Mouse (Mus musculus) myocyte (in vitro differentiated cells): ENCODE data around the gene Pnmal2. TPM values are rescaled to one million over a fixed set of nuclear protein-coding genes. Genes with fewer than 3 reads are reported as not detected.

Source experiments
- H3K27me3 ChIP-seq: one replicate; pipeline ENCODE4 v1.6.1; 2011; ENCODE audit not compliant: control insufficient read depth, insufficient read depth, insufficient read length
- H3K36me3 ChIP-seq: one replicate; pipeline ENCODE4 v1.6.1; 2011; ENCODE audit not compliant: control insufficient read depth, insufficient read depth
- H3K4me2 ChIP-seq: one replicate; pipeline ENCODE4 v1.6.1; 2011; ENCODE audit warnings: low read depth, control low read depth
- H3K4me3 ChIP-seq: one replicate; pipeline ENCODE4 v1.5.1; 2011; ENCODE audit warnings: mild to moderate bottlenecking, control low read depth, moderate library complexity
- H3K79me2 ChIP-seq: one replicate; pipeline ENCODE4 v1.6.1; 2011; ENCODE audit not compliant: control insufficient read depth, insufficient read depth
- H3ac ChIP-seq: one replicate; pipeline ENCODE4 v1.6.1; 2011; ENCODE audit not compliant: control insufficient read depth, insufficient read length
- CEBPB ChIP-seq: IDR thresholded peaks from 2 replicates; pipeline ENCODE4 v1.6.1; 2011; ENCODE audit warnings: mild to moderate bottlenecking, moderate library complexity; ENCODE audit not compliant: poor library complexity, insufficient read depth, severe bottlenecking
- E2F4 ChIP-seq: IDR thresholded peaks from one replicate; pipeline ENCODE4 v1.6.1; 2011; ENCODE audit warnings: mild to moderate bottlenecking, control low read depth, moderate library complexity; ENCODE audit not compliant: insufficient read depth
- MAX ChIP-seq: IDR thresholded peaks from one replicate; pipeline ENCODE4 v1.6.1; 2011; ENCODE audit warnings: low read depth, mild to moderate bottlenecking, control low read depth
- MYOD1 ChIP-seq, 3 experiments: IDR thresholded peaks; one replicate each; pipeline ENCODE4 v1.6.1; 2011; ENCODE audit warnings: control low read depth in 2 of 3, low read depth in 2 of 3, mild to moderate bottlenecking in 2 of 3, moderate library complexity in 1 of 3; ENCODE audit not compliant: insufficient read length in 2 of 3, control insufficient read depth in 1 of 3
- MYOG ChIP-seq, 3 experiments: IDR thresholded peaks; one replicate each; pipeline ENCODE4 v1.6.1; 2011; ENCODE audit warnings: control low read depth in 2 of 3, low read depth in 2 of 3, mild to moderate bottlenecking in 2 of 3; ENCODE audit not compliant: insufficient read length in 2 of 3, control insufficient read depth in 1 of 3, insufficient read depth in 1 of 3
- POLR2A ChIP-seq: IDR thresholded peaks from one replicate; pipeline ENCODE4 v1.6.1; 2011; ENCODE audit warnings: low read depth, mild to moderate bottlenecking, control low read depth, moderate library complexity; ENCODE audit not compliant: insufficient read length
- POLR2AphosphoS2 ChIP-seq: IDR thresholded peaks from one replicate; pipeline ENCODE4 v1.6.1; 2011; ENCODE audit warnings: low read depth, control low read depth; ENCODE audit not compliant: insufficient read length
- REST ChIP-seq: IDR thresholded peaks from one replicate; pipeline ENCODE4 v1.6.1; 2011; ENCODE audit warnings: mild to moderate bottlenecking, control low read depth, moderate library complexity; ENCODE audit not compliant: insufficient read depth, insufficient read length
- SRF ChIP-seq: IDR thresholded peaks from one replicate; pipeline ENCODE4 v1.6.1; 2011; ENCODE audit warnings: low read depth; ENCODE audit not compliant: control insufficient read depth, insufficient read length
- TCF12 ChIP-seq: IDR thresholded peaks from one replicate; pipeline ENCODE4 v1.6.1; 2011; ENCODE audit warnings: mild to moderate bottlenecking, control low read depth; ENCODE audit not compliant: poor library complexity, insufficient read depth, severe bottlenecking
- TCF3 ChIP-seq: IDR thresholded peaks from one replicate; pipeline ENCODE4 v1.6.1; 2011; ENCODE audit warnings: low read depth, control low read depth; ENCODE audit not compliant: insufficient read length
- USF1 ChIP-seq: IDR thresholded peaks from one replicate; pipeline ENCODE4 v1.6.1; 2011; ENCODE audit warnings: low read depth, mild to moderate bottlenecking, control low read depth, moderate library complexity
- polyA plus RNA-seq: library from polyadenylated mRNA; unstranded; fragments of >200 nt; fragmentation: generic; extraction: Trizol; gene quantifications from one replicate; pipeline ENCODE4 v1.2.1, GENCODE M21; 2012; ENCODE audit warnings: missing spikeins

Pnmal2 gene
- polyA plus RNA-seq, 1 experiment: 44.4 TPM

DNA sequence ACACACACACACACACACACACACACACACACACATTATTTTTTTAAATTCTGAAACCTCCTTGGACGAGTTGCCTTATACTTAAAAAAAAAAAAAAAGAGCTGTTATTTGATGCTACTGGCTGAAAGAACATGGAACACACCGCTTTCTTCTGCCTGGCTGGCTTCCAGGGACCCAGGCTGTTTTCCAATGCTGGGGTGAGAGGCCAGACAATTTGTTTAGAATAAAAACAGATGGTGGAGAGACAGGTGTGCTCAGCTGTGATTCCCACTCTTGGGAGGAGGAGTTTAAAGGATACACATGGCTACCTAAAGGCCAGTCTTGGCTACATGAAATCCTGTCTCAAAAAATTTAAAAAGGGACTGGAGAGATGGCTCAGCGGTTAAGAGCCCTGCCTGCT lies 43.9 kb downstream of the Pnmal2 start:
- H3K36me3 ChIP-seq: no peaks in the 10 kb centered on the region
- no peak overlapping the region for H3K4me2 ChIP-seq
- no peaks in the 10 kb centered on the region for H3K79me2 ChIP-seq
- no peaks in the 10 kb centered on the region for H3K27me3 ChIP-seq
- TF ChIP-seq MYOD1 (IDR thresholded peaks at IDR 0.05; ENCODE audit: control insufficient read depth in 1 of 3, insufficient read length in 2 of 3, low read depth in 2 of 3) (peak in 2 of 3 experiments; percentile 69 to 70), MAX (no peak), E2F4 (no peak), USF1 (no peak), POLR2AphosphoS2 (no peak), REST (no peak), TCF3 (peak; percentile 23), MYOG (IDR thresholded peaks at IDR 0.05; ENCODE audit: control insufficient read depth in 1 of 3, insufficient read depth in 1 of 3, insufficient read length in 2 of 3, low read depth in 2 of 3) (peak in 1 of 3 experiments; percentile 50), TCF12 (peak; percentile 48), SRF (no peak), CEBPB (no peak), POLR2A (no peak)
- no peak overlapping the region for H3ac ChIP-seq
- no peak overlapping the region for H3K4me3 ChIP-seq

DNA sequence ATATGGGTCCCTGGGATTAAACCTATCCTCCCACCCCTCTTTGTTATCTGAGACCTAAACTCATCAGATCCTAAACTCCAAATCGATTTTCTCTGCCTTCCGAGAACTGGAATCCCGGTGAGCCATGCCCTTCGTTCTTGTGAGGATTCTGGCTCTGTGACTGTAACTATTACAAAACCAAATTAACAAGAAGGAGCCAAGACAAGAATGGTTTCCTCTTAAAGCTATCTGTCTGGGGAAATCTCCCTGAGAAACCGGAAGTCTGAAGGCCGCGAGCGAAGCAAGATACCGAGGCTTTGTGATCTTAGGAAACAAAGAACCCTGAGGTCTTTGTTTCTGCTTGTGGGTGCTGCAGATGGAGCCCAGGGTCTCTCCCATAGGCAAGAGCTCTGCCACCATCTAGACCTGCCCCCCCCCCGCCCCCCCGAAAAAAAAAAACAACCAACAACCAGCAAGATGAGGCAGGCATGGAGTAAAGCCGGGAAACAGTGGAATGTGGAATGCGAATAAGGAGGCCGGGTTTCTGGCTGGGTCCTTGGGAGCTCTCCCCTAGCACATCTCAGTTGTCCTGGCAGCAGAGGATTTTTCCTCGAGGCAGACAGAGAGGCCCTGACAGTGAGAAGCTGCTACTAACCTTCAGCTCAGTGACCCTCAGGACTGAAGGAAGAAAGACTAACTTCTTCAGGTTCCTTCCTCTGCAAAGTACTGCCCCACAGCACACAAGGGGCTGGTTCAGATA lies 45.7 kb downstream of the Pnmal2 start:
- no peak overlapping the region for H3K4me2 ChIP-seq
- no peak for TF ChIP-seq POLR2AphosphoS2
- TF ChIP-seq CEBPB: no peak
- no peak for TF ChIP-seq MAX
- TF ChIP-seq REST: no peak
- no peak for TF ChIP-seq TCF3
- no peak for TF ChIP-seq USF1
- no peak for TF ChIP-seq MYOG (IDR thresholded peaks at IDR 0.05; ENCODE audit: control insufficient read depth in 1 of 3, insufficient read depth in 1 of 3, insufficient read length in 2 of 3, low read depth in 2 of 3)
- TF ChIP-seq SRF: no peak
- no peak for TF ChIP-seq E2F4
- TF ChIP-seq POLR2A: no peak
- TF ChIP-seq TCF12: no peak
- no peak for TF ChIP-seq MYOD1 (IDR thresholded peaks at IDR 0.05; ENCODE audit: control insufficient read depth in 1 of 3, insufficient read length in 2 of 3, low read depth in 2 of 3)

DNA sequence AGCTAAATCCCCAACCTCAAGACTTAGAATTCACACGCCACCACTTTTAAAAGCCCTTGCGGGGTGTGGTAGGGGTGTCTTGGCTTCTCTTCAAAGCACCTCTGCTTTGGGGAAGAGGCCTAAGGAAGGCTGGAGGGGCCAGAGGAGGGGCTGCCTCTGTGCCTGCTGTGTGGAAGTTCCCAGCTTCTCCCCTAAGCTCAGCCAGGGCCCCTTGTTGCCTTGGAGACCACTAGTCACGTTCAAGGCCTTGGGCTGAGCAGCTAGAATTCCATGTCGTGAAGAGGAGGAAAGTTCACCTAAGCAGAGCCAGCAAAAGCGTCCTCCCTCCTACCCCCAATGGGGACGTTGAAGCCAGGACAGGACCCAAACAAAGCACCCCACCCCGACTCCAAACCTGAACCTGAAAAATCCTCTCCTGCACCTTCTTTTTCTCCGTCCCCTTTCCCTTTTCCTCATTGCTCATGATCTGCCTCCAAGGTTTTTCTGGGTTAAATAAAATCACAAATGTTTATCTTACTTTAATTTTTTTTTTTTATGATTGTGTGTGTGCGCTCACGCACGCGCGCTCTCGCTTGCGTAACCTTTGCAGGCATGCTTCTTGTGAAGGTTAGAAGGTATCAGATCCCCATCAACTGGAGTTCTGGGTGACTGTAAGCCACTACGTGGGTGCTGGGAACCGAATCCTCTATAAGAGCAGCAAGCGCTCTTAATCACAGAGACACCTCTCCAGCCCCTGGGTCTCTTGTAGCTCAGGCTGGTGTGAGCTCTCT lies 47.4 kb downstream of the Pnmal2 start:
- no peak overlapping the region for H3ac ChIP-seq
- peaks cover 16% of the 10 kb centered on the region for H3K79me2 ChIP-seq
- H3K4me2 ChIP-seq: no peak overlapping the region
- no peak overlapping the region for H3K4me3 ChIP-seq
- no peaks in the 10 kb centered on the region for H3K36me3 ChIP-seq
- no peak for TF ChIP-seq USF1
- no peak for TF ChIP-seq TCF3
- no peak for TF ChIP-seq REST
- TF ChIP-seq MYOG (IDR thresholded peaks at IDR 0.05; ENCODE audit: control insufficient read depth in 1 of 3, insufficient read depth in 1 of 3, insufficient read length in 2 of 3, low read depth in 2 of 3): no peak
- TF ChIP-seq MAX: no peak
- TF ChIP-seq POLR2A: no peak
- no peak for TF ChIP-seq TCF12
- TF ChIP-seq SRF: no peak
- TF ChIP-seq CEBPB: no peak
- no peak for TF ChIP-seq E2F4
- no peak for TF ChIP-seq MYOD1 (IDR thresholded peaks at IDR 0.05; ENCODE audit: control insufficient read depth in 1 of 3, insufficient read length in 2 of 3, low read depth in 2 of 3)
- no peaks in the 10 kb centered on the region for H3K27me3 ChIP-seq

More for the DNA sequence above, 45.7 kb downstream of the Pnmal2 start:
- no peak overlapping the region for H3ac ChIP-seq
- H3K4me3 ChIP-seq: no peak overlapping the region
- H3K36me3 ChIP-seq: no peaks in the 10 kb centered on the region
- no peaks in the 10 kb centered on the region for H3K27me3 ChIP-seq
- H3K79me2 ChIP-seq: peaks cover 9% of the 10 kb centered on the region

DNA sequence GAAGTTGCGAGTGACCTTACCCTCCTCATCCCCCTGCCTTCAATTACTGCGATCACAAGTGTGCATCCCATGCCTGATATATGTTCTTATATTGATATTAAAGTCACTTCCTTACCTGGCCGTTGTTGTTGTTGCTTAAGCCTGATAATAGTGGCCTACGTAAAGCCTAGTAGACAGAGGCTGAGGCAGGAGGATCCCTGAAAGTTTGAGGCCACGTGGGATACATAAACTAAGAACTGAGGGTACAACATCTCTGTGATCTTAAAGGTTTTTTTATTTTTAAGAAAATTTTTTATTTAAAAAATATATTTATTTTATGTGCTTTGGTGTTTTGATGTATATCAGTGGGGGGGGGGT lies 47.9 kb downstream of the Pnmal2 start, which contains the start of gene Ccdc8:
Gene Ccdc8, plus strand, starts transcription at position 258 of the 357 bp plus-strand sequence.
- TF ChIP-seq E2F4 (no peak), TCF12 (no peak), CEBPB (no peak), POLR2A (no peak), REST (no peak), TCF3 (no peak), MYOG (IDR thresholded peaks at IDR 0.05; ENCODE audit: control insufficient read depth in 1 of 3, insufficient read depth in 1 of 3, insufficient read length in 2 of 3, low read depth in 2 of 3) (no peak)
- Histone ChIP-seq H3K79me2 (peaks cover 18% of the 10 kb centered on the region), H3K27me3 (no peaks in the 10 kb centered on the region), H3K4me2 (peak within 1 kb of the TSS; percentile 62), H3K36me3 (no peaks in the 10 kb centered on the region), H3K4me3 (peak within 1 kb of the TSS; percentile 87), H3ac (no peak within 1 kb of the TSS)
